Mouse (Mus musculus): ENCODE data around the gene Zfp708.

The Zfp708 gene

DNA sequence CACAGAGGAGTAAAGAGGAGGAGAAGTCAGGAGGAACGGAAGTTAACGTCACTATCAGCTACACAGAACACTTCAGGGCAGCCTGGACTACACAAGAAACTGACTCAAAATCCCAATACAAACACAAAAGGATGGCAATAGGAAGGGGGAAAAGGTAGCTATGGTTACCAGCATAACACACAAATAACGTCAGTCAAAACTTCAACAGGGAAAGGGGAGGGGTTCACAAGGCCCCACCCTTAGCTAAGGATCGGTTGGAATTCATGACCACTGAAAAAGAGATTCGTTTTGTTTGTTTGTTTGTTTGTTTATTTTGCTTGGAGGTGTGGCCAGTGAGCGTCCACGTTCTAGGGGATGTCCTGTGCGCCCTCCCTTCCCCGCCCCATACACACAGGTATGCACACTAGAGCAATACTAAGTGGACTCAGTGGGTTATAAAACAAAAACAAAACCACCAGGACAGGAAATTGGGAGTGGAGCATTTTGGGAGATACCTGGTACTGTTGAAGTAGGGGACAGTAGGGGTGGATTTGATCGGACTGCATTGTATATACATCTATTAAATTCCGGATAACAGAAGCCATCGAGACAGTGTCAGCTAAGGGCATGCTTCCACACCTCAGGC lies 37.5 kb downstream of the Zfp708 start:
- in situ Hi-C loops (cut with MboI; ENCODE audit: unreplicated experiment in 2 of 2), result no loop called here
